Mouse (Mus musculus) layer of hippocampus, adult 2 months (tissue): ENCODE data around the gene Mecr. TPM values are rescaled to one million over a fixed set of nuclear protein-coding genes. Genes with fewer than 3 reads are reported as not detected.
A peak's percentile ranks its signal among the peaks of the same experiment; 100 is the strongest.

Experiments used
- DNase-seq, 2 experiments: peaks; one replicate each; pipeline ENCODE4 v3.0.0; 2022; ENCODE audit warnings: low spot score in 2 of 2
- H3K27ac ChIP-seq: fragments of 200-600 bp; 2 replicates; pipeline ENCODE4 v1.8.1; 2022
- H3K4me3 ChIP-seq: fragments of 200-600 bp; 2 replicates; pipeline ENCODE4 v1.8.1; 2022; ENCODE audit warnings: mild to moderate bottlenecking
- CTCF ChIP-seq: fragments of 200-600 bp; conservative IDR thresholded peaks from 2 replicates; pipeline ENCODE4 v1.8.1; 2022; ENCODE audit warnings: antibody characterized with exemption, mild to moderate bottlenecking, moderate library complexity
- total RNA-seq, 2 experiments: library from RNA; stranded (reverse); gene quantifications; 2 replicates each; pipeline ENCODE4 v1.2.3; 2021

Mecr gene
- total RNA-seq, 2 experiments from 2014 or later = 33.1 to 35.8 TPM

DNA sequence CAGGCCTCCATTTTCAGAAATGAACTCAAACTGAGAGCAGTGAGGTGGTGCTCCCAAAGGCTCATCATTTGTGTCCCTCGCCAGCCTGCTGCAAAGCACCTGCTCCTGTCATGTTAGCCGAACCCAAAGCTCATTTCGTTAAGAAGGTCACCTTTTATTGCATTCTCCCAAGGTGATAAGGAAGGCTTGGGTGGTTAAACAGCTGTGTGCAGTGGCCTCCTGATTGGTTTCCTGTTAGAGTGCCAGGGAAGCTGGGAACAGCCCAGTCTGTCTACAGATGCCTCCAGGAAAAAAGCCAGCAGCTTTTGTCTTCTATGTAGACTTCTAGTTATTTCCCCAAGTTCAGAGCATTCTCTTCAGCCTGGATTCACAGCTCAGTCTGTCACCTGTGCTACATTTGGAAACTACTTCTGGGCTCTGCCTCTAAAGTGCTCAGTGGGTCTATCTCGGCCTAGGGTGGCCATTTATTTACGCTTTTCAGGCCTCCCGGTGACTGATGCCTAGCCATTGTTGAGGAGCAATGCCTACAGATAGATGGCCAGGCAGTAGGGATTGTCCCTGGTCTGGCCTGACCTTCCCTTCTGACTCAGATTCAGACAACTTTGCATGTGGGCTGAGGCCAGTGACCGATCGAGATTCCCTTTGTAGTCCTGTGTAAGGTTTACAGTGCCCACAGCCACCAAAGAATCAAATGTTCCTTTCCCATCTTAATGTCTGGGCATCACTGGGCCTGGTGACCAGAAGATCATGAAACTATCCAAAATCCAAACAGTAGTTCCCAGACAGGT, 2.9 kb downstream of the Mecr start:
- no peak overlapping the region for H3K27ac ChIP-seq

DNA sequence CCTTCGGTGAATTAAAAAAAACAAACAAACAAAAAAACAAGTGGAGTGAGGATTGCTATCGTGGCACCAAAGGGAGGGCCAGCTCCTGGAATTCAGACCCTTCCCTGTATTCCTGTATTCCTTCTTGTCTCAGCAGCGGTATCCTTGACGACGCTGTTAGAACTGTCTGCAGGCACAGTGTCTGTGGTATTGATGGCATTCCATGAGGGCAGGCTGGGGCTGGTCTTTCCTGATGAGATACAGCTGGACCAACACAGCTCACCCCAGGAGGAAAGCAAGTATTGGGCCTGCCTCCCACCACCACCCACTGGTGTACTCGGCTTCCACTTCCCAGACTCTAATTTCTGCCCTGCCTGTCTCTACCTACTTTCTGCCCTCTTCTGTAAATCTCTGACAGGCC, 4.8 kb downstream of the Mecr start:
- Histone ChIP-seq H3K4me3 (no peak overlapping the region), H3K27ac (no peak overlapping the region)
- TF ChIP-seq CTCF = no peak
- no peak for DNase-seq

More for the DNA sequence above, 2.9 kb downstream of the Mecr start:
- no peak for DNase-seq
- H3K4me3 ChIP-seq = no peak overlapping the region
- no peak for TF ChIP-seq CTCF

DNA sequence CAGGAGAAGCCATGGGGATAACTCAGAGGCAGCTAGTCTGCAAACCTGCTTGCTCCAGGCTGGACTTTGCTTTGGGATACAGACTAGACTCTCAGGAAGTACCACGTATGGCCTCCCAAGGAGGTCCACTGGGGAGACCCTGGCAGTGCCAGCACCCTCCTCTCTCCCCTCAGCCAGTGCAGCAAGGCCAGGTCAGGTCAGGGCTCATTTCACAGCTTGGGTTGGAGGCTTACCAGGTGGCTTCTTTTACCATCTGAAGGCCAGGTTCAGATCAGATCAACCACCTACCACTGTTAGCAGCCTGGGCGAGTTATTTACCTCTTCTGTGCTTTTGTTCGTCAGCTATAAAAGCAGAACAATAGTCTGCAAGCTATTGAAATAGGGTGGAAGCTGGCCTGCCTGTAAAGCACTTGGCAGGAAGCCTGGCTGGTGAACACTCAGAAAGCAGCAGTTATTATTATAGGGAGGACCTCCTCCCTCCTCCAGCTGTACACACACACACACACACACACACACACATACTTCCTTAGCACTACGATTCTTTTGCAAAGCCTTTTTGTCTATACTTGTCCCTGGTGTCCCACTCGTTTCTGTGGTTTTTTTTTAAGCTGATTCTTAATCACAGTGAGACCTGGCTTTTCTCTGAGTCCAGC, 6.8 kb downstream of the Mecr start:
- Histone ChIP-seq H3K27ac (peak overlapping the region; percentile 80), H3K4me3 (no peak overlapping the region)
- no peak for TF ChIP-seq CTCF
- peak; percentile 54 to 57 for DNase-seq

DNA sequence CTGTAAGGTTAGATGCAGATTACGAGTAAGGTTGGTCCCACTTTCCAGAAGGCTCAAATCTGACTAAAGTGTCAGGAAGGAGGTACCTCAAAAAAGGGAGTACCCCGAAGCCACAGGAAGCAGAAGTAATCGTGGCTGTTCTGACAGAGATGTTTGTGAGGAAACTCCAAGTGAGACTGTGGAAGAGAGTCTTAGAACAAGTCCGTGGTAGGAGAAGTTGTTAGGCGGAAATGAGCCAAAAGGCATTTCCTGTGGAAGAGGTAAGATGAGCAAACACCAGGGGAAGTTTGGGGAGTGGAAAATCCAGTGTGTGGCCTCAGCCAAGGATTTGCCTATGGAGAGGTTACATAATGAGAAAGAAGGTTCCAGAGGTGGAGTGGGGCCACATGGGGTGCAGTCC, 11.7 kb downstream of the Mecr start:
- TF ChIP-seq CTCF = no peak
- Histone ChIP-seq H3K27ac (no peak overlapping the region), H3K4me3 (no peak overlapping the region)
- DNase-seq = no peak

DNA sequence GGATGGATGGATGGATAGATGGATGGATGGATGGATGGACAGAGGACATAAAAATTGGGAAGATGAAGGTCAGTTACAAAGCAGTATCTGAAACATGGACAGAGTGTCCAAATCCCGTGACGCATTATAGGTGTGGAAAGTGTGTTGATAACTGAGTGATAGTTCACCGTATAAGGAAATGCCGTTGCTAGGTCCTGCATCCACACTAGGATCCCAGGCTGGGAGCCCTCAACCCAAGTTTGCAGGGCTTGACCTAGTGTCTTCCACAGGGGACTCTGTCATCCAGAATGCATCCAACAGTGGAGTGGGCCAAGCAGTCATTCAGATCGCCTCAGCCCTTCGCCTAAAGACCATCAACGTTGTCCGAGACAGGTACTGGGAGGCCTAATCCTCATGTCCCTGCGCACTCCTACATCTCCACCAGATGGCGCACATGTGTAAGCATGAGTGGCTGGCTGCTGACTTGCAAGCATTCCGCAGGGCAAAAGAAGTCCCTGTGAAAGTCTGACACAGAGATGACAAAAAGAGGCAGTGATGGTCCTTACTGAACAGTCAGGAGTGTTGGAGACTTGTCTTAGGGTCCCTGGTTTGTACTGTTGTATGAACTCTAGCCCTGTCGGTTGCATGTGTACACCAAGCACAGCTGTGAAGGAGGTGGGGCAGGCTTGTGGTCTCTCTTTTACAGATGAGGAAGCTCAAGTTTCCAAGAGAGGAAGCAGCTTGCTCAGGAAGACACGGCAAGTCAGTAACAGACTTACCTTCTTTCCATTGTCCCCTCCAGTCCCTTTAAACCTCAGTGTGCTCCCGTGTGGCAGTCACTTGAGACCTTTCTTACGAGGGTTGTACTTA, 17.4 kb downstream of the Mecr start:
- peak; percentile 98 for TF ChIP-seq CTCF
- DNase-seq = peak; percentile 77 to 86
- Histone ChIP-seq H3K4me3 (no peak overlapping the region), H3K27ac (no peak overlapping the region)

DNA sequence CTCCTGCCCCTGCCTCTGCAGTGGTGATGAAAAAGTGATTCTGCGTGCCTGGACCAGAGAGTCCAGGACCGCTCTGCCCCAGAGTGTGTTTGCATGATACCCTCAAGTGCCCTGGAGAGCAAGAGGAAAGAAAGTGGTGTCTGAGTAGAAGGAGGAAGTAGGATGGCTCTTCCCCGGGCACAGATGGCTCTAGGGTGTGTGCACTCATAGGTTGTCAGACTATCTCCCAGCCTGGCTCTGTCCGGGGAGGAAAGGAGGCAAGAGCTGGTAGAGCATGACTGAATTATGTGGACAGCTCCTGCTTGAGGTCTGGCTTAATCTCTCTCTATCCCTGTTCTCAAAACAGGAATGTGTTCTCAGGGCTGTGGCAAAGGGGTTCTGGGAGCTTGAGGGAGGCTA, 18.1 kb downstream of the Mecr start:
- Histone ChIP-seq H3K27ac (no peak overlapping the region), H3K4me3 (no peak overlapping the region)
- no peak for DNase-seq
- no peak for TF ChIP-seq CTCF

DNA sequence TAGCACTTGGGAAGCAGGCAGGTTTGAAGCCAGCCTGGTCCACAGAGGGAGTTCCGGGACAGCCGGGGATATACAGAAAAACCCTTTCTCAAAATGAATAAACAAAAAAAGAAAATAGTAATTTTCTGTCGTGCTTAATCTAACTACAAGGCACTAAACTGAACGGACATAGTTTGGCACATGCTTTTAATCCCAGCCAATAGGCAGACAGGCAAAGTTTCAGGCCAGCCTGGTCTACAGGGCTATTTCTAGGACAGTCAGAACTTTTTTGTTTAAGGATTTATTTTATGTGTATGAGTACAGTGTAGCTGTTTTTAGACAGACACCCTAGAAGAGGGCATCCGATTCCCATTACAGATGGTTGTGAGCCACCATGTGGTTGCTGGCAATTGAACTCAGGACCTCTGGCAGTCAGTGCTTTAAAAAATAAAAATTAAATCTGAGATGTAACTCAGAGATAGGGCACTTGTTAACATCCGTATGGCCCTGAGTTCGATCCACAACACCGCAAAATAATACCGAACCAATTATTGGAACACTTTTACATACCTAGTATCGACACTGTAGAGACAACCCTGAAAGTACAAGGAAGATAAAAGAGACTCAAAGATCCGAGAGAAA, 29.5 kb downstream of the Mecr start:
- no peak for TF ChIP-seq CTCF
- peak overlapping the region; percentile 95 for H3K4me3 ChIP-seq
- DNase-seq = no peak
- peak overlapping the region; percentile 89 for H3K27ac ChIP-seq

DNA sequence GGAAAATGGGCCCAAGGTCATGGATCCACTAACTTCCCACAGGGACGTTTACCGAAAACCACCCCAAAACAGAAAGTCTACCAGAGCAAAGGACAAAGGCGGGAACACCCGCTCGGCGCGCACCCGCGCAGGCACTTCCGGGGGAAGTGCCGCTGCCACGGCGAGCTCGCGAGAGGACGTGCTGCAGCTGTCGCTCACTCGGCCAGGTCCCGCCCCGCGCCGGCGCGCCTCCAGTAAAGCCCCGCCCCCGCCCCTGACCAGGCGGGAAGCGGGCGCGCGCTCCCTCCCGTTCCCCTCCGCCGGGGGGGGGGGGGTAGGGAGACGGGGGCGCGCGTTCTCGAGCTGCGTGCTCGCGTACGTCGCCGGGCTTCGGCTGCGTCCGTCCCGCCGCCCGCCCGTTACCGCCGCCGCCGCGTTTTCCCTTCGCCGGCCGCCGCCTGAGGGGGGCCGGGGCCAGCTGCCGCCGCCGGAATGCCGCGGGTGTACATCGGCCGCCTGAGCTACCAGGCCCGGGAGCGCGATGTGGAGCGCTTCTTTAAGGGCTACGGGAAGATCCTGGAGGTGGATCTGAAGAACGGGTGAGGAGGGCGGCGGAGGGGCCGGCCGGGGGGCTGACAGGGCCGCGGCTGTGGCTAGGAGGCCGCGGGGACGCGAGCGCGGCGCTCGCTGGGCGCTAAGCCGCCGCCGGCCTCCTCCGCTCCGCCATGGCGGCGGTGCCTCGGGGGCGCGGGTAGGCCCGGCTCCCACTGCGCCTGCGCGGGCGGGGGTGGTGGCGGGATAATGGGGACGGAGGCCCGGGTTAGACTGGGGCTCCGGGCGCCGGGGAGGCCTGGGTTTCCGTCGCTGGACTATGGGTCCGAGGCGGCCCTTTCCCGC, 30.3 kb downstream of the Mecr start, which contains the start of gene Srsf4:
Gene Srsf4 (plus strand): TSS at position 325 of the 876 bp plus-strand sequence.
- H3K4me3 ChIP-seq = peak within 1 kb of the TSS; percentile 95
- peak within 1 kb of the TSS; percentile 100 for H3K27ac ChIP-seq
- no peak for TF ChIP-seq CTCF
- DNase-seq = peak; percentile 91 to 93

DNA sequence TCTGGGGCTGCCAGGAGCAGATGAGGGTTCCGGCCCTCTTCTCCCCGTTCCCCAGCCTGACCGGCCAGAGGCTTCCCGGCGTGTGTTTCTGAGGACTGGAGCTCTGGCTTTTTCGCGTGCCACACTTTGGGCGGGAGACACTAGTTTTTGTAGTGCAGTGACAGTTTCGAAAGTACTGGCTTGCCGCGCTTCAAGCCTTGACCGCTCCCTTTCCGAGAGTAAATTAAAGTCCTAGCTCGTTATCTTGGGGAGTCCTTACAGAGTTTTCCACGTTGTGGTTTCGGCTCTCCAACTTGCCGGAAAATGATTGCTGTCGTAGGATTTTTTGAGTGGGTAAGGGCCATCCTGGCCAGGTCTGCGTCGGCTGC, 30.9 kb downstream of the Mecr start:
- H3K27ac ChIP-seq = peak overlapping the region; percentile 100
- DNase-seq = no peak

DNA sequence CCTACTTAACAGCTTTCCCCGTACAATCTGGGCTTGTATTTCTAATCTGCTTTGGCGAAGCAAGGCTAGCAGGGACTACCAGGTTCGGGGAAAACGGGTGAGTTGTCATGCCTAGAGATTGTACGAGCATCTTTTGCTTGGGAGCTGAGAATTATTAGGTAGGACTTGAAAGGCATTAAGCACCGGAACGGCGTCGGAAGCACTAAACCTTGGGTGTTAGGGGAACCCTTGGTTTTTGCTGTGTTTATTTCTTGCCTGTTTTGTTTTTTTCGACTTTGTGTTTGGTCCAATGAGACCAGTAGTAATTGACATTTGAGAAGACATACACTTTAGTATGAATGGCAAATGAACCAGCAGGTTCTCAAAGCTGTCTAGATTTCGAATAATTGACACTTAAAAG, 31.3 kb downstream of the Mecr start:
- DNase-seq = no peak
- Histone ChIP-seq H3K4me3 (peak overlapping the region; percentile 95), H3K27ac (peak overlapping the region; percentile 100)
- TF ChIP-seq CTCF = no peak

More for the DNA sequence above, 30.9 kb downstream of the Mecr start:
- TF ChIP-seq CTCF = no peak
- peak overlapping the region; percentile 95 for H3K4me3 ChIP-seq

DNA sequence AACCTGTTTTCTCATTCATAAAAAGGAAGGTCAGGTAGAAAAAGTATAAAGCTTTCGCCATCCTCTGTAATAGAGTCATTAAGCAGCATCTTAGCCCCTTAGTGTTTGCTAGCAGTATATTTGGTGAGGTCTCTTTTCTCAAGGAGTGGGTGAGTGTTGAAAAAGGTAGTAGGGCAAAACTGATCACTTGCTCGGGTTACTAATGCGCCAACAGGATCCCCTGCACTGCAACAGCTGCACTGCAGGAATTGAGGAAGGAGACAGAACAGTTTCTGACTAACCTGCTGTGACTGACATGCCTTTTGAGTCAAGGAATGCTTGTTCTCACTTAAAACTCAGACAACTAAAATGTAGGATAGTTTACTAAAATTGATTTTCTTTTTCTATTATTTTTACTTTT, 32.0 kb downstream of the Mecr start:
- no peak for DNase-seq
- Histone ChIP-seq H3K4me3 (peak overlapping the region; percentile 95; the same call in 1 of the 2 replicates), H3K27ac (no peak overlapping the region)
- TF ChIP-seq CTCF = no peak

DNA sequence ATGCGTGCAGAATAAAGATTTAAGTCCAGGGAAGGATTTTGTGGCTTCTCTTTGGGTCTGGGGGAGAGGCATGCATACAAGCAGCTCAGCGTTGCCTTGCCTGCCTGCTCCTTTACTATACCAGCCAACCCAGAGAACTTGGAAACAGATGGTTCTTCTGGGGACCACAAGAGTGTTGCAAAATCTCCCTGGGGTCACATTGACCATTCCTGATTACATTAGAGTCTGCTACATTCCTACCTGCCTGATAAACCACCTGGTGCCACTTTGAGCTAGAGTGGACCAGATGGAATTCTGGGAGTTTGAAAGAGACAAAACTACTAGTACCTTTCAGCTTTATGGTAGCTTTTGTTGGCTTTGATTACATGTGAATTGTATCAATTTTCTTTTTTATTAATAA, 33.6 kb downstream of the Mecr start:
- TF ChIP-seq CTCF = no peak

More for the DNA sequence above, 33.6 kb downstream of the Mecr start:
- no peak overlapping the region for H3K4me3 ChIP-seq
- DNase-seq = no peak
- no peak overlapping the region for H3K27ac ChIP-seq
